Mouse (Mus musculus) embryonic facial prominence, embryonic 14.5 days (tissue): ENCODE measurements around the gene Mroh2a. TPM values are rescaled to one million over a fixed set of nuclear protein-coding genes. Genes with fewer than 3 reads are reported as not detected.

Source experiments
- ATAC-seq: fragments of 200-750 bp; cut with Nextera tagmentation; 2 replicates; pipeline ENCODE4 v1.8.0; 2017; ENCODE audit warnings: low read depth, moderate number of reproducible peaks, moderate TSS enrichment
- DNase-seq: peaks from one replicate; pipeline ENCODE4 v3.0.0-alpha.2; 2015; ENCODE audit warnings: low spot score
- H3K27ac ChIP-seq: fragments of 300-500 bp; sonication (generic); replicated peaks from 2 replicates; pipeline ENCODE4 v1.5.1; 2014; ENCODE audit warnings: low read depth, mild to moderate bottlenecking, low read length, moderate library complexity
- H3K27me3 ChIP-seq: fragments of 300-500 bp; sonication (generic); replicated peaks from 2 replicates; pipeline ENCODE4 v1.6.1; 2014; ENCODE audit warnings: low read length; ENCODE audit not compliant: control insufficient read depth, insufficient read depth
- H3K36me3 ChIP-seq: fragments of 300-500 bp; sonication (generic); 2 replicates; pipeline ENCODE4 v1.6.1; 2014; ENCODE audit warnings: low read length, mixed read lengths; ENCODE audit not compliant: control insufficient read depth, insufficient read depth
- H3K4me1 ChIP-seq: fragments of 300-500 bp; sonication (generic); 2 replicates; pipeline ENCODE4 v1.6.1; 2014; ENCODE audit warnings: antibody characterized with exemption, low read length; ENCODE audit not compliant: control insufficient read depth, insufficient read depth
- H3K4me2 ChIP-seq: fragments of 300-500 bp; sonication (generic); 2 replicates; pipeline ENCODE4 v1.6.1; 2014; ENCODE audit warnings: low read depth, mild to moderate bottlenecking, low read length, moderate library complexity, mixed read lengths
- H3K4me3 ChIP-seq: fragments of 300-500 bp; sonication (generic); 2 replicates; pipeline ENCODE4 v1.5.1; 2014; ENCODE audit warnings: low read depth, mild to moderate bottlenecking, low read length
- H3K9ac ChIP-seq: fragments of 300-500 bp; sonication (generic); 2 replicates; pipeline ENCODE4 v1.6.1; 2014; ENCODE audit warnings: low read depth, mild to moderate bottlenecking, low read length, moderate library complexity, mixed read lengths
- H3K9me3 ChIP-seq: fragments of 300-500 bp; sonication (generic); 2 replicates; pipeline ENCODE4 v1.6.1; 2016; ENCODE audit warnings: low read length; ENCODE audit not compliant: control insufficient read depth
- WGBS: fragments of 180-500 bp; shearing (Covaris S2); extraction: QIAGEN DNeasy Blood & Tissue Kit; methylation state at CpG from one replicate; pipeline ENCODE4 v1.1.7; 2014; 5-methylcytosine and 5-hydroxymethylcytosine counted together
- polyA plus RNA-seq: library from polyadenylated mRNA; unstranded; fragments of >200 nt; fragmentation: Nextera tagmentation; extraction: Ambion mirVana; gene quantifications from 2 replicates; pipeline ENCODE4 v1.2.1, GENCODE M21; 2014

The Mroh2a gene
- polyA plus RNA-seq, 1 experiment from 2014 or later = 1.7 TPM

DNA sequence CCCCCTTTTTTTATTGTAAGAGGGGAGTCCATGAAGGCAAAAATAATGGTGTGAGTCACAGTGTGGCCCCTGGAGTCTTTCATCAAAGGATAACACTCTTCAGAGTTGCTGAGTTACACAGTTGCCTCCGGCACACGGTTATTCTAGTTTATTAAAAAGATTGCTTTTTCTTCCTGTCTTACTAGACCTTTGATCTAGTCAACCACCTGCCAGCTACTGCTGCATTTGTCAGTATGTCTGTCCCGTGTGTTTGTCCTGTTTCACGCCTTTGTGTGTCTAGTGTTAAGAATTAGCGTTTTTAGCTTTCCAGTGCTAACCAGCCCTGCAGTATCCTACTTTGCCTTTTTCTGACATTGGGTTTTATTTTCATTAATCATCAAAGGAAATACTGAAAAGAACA, 58.9 kb downstream of the Mroh2a start:
- Histone ChIP-seq H3K27ac (no peak overlapping the region), H3K9me3 (peaks cover 83% of the 10 kb centered on the region), H3K4me3 (no peak overlapping the region), H3K36me3 (no peaks in the 10 kb centered on the region), H3K4me1 (no peaks in the 10 kb centered on the region), H3K9ac (no peak overlapping the region), H3K27me3 (no peaks in the 10 kb centered on the region), H3K4me2 (no peak overlapping the region)
- ATAC-seq (no peak), DNase-seq (no peak)
- WGBS = 67% methylated on average over 5 of the region's 5 CpGs

DNA sequence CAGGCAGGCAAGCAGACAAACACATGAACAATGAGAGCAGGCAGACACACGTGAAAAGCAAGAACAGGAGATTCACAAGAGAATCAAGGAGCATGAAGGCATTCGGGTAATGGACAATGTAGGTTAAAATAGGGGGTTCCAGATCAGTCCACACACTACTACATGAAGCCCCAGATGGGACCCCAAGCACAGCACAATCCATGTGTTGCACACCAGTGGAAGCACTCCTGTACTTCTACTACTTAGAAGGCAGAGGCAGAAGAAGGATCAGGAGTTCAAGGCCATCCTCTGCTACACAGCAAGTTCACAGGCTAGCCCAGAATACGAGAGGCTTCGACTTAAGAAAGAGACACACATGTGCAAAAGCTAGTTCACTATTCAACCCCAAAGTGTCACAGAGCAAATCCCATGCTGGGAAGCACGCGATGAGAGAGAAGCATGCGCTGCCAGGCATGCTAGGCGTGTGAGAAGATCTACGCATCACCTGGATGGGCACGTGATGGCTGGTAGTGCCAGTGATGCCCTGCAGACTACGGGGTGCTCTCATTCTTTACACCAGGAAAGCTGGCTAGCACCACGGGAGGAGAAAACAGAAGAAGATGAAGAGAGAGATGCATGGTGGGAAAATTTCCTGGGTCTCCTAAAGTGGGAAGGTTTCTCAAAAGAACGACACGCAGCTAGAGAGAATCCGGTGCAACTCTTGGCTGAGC, 59.5 kb downstream of the Mroh2a start:
- no peak for ATAC-seq
- H3K36me3 ChIP-seq = no peaks in the 10 kb centered on the region
- no peak overlapping the region for H3K9ac ChIP-seq

DNA sequence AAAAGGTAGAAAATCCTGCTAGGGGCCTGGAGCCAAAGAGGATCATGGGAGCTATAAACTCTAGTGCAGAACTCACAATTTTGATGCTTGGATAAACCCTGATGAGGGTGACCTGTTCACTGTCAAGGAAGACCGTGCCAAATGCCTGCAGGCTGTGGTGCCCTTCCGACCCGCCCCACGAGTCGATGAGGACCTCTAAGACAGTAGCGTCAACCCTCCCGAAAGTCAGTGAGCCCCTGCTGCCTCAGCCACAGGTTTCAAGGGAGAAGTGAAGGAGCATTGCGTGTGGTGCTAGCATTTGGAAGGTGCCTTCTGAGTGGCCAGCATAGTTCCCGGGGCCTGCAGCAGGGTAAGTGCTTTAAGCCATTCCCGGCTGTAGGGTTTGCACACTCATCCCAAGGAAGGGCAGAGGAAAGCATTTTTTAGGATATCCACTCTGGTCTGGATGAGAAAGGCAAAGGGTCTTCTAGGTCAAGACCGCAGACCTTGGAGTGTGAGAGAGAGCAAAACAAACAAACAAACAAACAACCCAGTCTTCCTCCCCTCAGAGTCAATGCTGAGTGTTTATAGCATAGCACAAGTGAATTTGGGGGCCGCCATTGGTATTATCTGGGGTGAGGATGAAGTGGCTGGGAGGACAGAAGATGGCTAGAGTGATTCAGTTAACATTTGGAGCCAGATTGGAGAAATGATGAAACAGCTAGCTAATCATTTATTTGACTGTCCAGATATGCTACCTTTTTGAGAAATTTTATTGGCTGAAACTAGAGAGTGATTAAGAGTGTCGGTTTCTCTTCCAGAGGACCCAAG, 60.3 kb downstream of the Mroh2a start:
- Histone ChIP-seq H3K9ac (no peak overlapping the region), H3K36me3 (no peaks in the 10 kb centered on the region), H3K27me3 (no peaks in the 10 kb centered on the region), H3K4me1 (no peaks in the 10 kb centered on the region), H3K9me3 (peaks cover 91% of the 10 kb centered on the region), H3K27ac (no peak overlapping the region), H3K4me2 (no peak overlapping the region), H3K4me3 (no peak overlapping the region)
- 73% methylated on average over 13 of the region's 13 CpGs for WGBS
- ATAC-seq (no peak), DNase-seq (no peak)

More for the DNA sequence above, 59.5 kb downstream of the Mroh2a start:
- no peak overlapping the region for H3K4me2 ChIP-seq
- DNase-seq = no peak
- no peak overlapping the region for H3K27ac ChIP-seq
- H3K4me1 ChIP-seq = no peaks in the 10 kb centered on the region
- H3K4me3 ChIP-seq = no peak overlapping the region
- no peaks in the 10 kb centered on the region for H3K27me3 ChIP-seq
- H3K9me3 ChIP-seq = peaks cover 88% of the 10 kb centered on the region
- WGBS = 81% methylated on average over 15 of the region's 15 CpGs

DNA sequence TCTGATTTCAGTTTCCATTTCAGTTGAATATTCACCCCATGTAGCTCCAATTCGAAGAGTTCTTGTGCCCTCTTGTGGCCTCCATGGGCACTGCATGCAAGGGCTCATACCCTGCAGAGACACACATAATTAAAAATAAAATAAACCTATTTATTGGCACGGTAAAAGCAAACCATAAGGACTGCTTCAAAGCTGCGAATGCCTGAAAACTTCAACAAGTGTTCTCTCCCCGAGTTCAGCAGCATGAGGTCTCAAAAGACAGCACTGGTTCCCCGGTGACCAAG, 60.9 kb downstream of the Mroh2a start:
- ATAC-seq (no peak), DNase-seq (no peak)
- Histone ChIP-seq H3K9me3 (peaks cover 88% of the 10 kb centered on the region), H3K4me1 (no peaks in the 10 kb centered on the region), H3K4me3 (no peak overlapping the region), H3K27me3 (no peaks in the 10 kb centered on the region), H3K27ac (no peak overlapping the region), H3K4me2 (no peak overlapping the region), H3K36me3 (no peaks in the 10 kb centered on the region), H3K9ac (no peak overlapping the region)
- 38% methylated on average over 5 of the region's 5 CpGs for WGBS

DNA sequence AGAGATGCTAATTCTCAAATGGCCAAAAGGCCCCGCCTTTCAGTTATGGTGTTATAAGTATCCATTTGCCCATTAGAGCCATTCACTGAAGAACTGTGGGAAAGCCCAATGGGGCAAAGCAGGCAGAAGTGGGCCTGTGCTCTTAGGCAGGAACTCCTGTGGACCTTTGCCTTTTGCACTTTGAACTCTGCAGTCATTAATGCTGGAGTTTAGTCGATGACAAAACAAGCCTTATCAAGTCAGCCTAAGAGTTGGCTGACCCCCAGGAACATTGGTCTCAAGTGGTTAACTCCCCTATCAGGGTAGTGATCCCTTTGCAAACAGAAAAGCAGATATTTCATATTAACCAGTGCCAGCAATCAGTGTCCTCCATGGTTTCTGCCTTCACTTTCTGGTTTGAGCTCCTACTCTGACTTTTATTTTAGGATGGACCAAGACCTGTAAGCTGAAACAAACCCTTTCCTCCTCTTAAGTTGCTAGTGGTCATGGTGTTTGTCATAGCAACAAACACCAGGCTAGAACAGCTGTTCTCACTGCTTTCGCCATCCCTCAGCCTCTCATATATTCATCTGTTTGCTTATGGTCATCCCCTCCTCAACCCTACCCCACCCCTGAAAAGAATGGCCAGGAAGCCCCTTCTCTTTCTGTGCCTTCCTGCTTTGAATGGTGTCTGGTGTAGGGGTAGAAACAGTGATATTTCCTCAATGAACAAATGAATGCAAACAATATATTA, 61.4 kb downstream of the Mroh2a start:
- H3K9me3 ChIP-seq = peaks cover 82% of the 10 kb centered on the region
- ATAC-seq = no peak
- H3K9ac ChIP-seq = no peak overlapping the region
- no peaks in the 10 kb centered on the region for H3K27me3 ChIP-seq
- no peak overlapping the region for H3K4me3 ChIP-seq
- no peak for DNase-seq
- no peak overlapping the region for H3K27ac ChIP-seq
- no peak overlapping the region for H3K4me2 ChIP-seq
- no peaks in the 10 kb centered on the region for H3K4me1 ChIP-seq
- WGBS = 34% methylated on average over 3 of the region's 3 CpGs
- H3K36me3 ChIP-seq = no peaks in the 10 kb centered on the region

DNA sequence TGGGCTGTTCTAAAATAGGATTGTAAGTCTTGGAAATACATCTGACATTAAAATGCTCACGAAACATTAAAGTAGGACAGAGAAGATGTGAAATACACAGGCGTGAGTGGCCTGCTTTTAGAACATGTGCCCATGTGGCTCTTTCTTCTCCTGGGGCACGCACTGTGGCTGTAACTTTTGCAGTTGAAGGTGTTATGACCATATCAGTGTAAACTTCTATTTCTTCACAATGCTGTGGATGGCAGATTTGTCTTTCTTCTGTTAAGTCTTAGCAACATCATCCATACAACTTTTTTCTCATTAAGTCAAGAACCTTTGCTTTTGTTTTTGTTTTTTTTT, 62.0 kb downstream of the Mroh2a start:
- H3K27me3 ChIP-seq = no peaks in the 10 kb centered on the region
- H3K36me3 ChIP-seq = no peaks in the 10 kb centered on the region
- no peak overlapping the region for H3K4me2 ChIP-seq
- no peak for ATAC-seq
- WGBS = 73% methylated on average over 3 of the region's 3 CpGs
- H3K9ac ChIP-seq = no peak overlapping the region
- no peak for DNase-seq
- no peak overlapping the region for H3K27ac ChIP-seq
- H3K4me1 ChIP-seq = no peaks in the 10 kb centered on the region
- peaks cover 77% of the 10 kb centered on the region for H3K9me3 ChIP-seq
- H3K4me3 ChIP-seq = no peak overlapping the region

DNA sequence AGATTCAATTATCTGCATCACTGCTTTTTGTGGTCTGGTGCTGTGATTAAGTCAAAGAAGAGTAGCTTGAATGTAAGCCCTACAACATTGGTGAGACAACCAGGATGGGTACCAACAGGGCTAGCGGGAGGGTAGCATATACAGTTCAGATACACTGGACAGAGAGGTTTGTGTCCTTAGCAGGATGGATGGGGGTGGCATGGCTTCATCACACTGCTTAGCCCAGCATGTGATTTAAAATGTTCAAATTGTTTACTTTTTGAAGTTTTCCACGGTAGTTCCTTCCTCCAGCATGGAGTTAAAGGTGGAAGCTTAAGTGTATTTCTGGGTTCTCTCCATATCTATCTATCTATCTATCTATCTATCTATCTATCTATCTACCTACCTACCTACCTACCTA, 62.4 kb downstream of the Mroh2a start:
- H3K27me3 ChIP-seq = no peaks in the 10 kb centered on the region
- 60% methylated on average over 2 of the region's 2 CpGs for WGBS
- no peaks in the 10 kb centered on the region for H3K36me3 ChIP-seq
- ATAC-seq (no peak), DNase-seq (no peak)
- no peaks in the 10 kb centered on the region for H3K4me1 ChIP-seq
- H3K4me3 ChIP-seq = no peak overlapping the region
- peaks cover 73% of the 10 kb centered on the region for H3K9me3 ChIP-seq
- no peak overlapping the region for H3K4me2 ChIP-seq
- H3K27ac ChIP-seq = no peak overlapping the region
- no peak overlapping the region for H3K9ac ChIP-seq

DNA sequence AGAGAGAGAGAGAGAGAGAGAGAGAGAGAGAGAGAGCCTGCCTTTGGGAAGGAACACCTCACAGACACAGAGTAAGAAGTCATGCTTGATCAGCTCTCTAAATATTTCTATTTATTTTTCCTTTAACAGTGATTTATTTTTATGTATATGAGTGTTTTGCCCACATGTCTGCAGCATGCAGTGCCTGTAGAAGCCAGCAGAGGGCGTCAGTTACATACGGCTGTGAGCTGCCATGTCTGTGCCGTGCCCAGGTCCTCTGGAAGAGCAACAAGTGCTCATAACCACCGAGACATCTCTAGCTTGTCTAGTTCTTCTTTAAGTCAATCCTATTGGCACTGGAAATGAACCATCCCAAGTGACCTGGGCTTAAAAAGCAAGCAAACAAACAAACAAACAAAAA, 63.1 kb downstream of the Mroh2a start:
- DNase-seq (no peak), ATAC-seq (no peak)
- peaks cover 66% of the 10 kb centered on the region for H3K9me3 ChIP-seq
- no peaks in the 10 kb centered on the region for H3K27me3 ChIP-seq
- H3K4me1 ChIP-seq = no peaks in the 10 kb centered on the region
- H3K9ac ChIP-seq = no peak overlapping the region
- 40% methylated on average over 4 of the region's 4 CpGs for WGBS
- H3K36me3 ChIP-seq = no peaks in the 10 kb centered on the region
- H3K4me3 ChIP-seq = no peak overlapping the region
- no peak overlapping the region for H3K27ac ChIP-seq
- no peak overlapping the region for H3K4me2 ChIP-seq
